Mouse (Mus musculus) ES-Bruce4 (cell line): ENCODE measurements around the gene Sost.

Experiments used
- EP300 ChIP-seq: IDR thresholded peaks from 2 replicates; pipeline ENCODE4 v1.6.1; 2011; ENCODE audit warnings: low read depth, low read length; ENCODE audit not compliant: insufficient read depth
- POLR2A ChIP-seq: IDR thresholded peaks from one replicate; pipeline ENCODE4 v1.8.1; 2011; ENCODE audit warnings: low read length; ENCODE audit not compliant: insufficient read depth

DNA sequence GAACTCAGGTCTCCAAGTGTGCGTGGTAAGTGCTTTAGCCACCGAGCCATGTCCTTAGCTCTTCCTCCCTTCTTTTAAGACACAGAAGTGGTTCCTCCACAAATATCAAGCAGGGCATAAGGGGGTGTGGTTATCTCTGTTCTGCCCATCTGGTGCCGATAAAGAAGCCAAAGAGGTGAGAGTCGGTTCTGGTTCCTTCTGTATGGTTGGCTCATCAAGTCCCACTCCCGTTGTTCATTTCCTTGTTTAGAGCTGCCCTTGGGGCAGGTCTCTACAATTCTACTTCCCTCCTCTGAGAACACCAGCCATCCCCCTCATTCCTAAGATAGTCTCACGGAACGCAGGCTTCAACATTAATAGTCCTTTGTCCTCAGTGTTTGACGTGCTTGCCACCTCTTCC, 27.3 kb upstream of the Sost start:
- TF ChIP-seq POLR2A, result no peak
- no peak for TF ChIP-seq EP300
